Mouse (Mus musculus): ENCODE measurements at regions not wholly inside any gene's neighbourhood (a gene's known extent, or its start where the extent isn't known, plus 50 kb on each side); places are given as distances from the start of the nearest gene placed in this dataset.

- TF ChIP-seq CTCF (IDR thresholded peaks at IDR 0.05; ENCODE audit: insufficient read depth, low read depth, low read length): no peak
- no peak for TF ChIP-seq POLR2A (IDR thresholded peaks at IDR 0.05; ENCODE audit: insufficient read depth, low read depth, low read length)
These were observed 178.5 kb upstream of the N4bp1 start for GRCm38 (mm10) chr8:87063588-87063987.
